Mouse (Mus musculus): ENCODE data around the gene Klk6.

The Klk6 gene

GRCm38 (mm10) chr7:43826056-43826455, 1.8 kb downstream of the Klk6 start:
- DNase-seq: no peak

DNA sequence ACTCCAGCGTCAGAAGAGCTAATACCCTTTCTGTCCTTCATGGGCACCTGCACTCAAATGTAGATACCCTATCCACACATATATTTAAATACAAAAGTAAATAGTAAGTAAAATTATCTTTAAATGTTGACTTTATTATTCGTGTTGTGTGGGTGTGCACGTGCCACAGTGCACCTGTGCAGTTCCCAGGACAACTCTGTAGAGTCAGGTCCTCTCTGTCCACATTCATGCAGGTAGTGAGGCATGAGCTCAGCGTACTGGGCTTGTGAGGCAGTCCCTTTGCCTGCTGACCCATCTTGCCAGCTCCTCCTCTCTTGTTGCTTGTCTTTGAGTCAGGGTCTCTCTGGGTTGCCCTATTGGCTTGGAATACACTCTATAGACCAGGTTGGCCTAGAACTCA, 3.4 kb downstream of the Klk6 start:
- DNase-seq: no peak

DNA sequence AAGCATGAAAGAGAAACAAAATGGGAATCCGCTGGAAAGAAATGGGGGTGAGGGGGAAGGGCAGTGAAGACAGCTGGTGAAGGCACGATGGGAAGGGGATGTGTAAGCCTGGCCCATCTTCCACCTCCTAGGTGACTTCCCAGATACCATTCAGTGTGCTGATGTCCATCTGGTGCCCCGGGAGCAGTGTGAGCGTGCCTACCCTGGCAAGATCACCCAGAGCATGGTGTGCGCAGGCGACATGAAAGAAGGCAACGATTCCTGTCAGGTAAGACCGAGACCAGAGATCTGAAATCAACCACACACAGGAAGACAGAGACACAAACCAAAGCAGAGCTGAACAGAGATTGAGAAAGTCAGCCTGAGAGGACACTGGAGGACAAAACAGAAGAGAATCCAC, 4.7 kb downstream of the Klk6 start:
- DNase-seq: no peak

GRCm38 (mm10) chr7:43841701-43842100, 17.4 kb downstream of the Klk6 start, which contains the start of gene Klk5:
TSS of gene Klk5 (plus strand) at chr7:43841971.
- no peak for DNase-seq

DNA sequence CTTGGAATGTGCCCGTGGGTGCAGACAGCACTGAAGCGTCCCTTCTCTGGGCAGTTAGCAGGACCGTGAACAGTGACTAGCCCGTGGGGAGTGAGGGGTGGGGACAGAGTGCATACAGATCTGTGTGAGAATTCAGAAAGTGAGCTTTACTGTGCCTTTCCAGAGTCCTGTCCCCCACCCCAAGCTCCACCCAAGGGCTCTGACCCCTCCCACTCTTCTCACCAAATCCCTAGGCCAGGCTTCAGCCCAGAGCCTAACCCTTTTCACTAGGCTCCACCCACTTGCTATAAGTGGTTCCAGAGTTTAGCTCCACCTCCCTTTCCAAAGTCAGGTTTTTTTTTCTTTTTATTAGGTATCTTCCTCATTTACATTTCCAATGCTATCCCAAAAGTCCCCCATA, 19.5 kb downstream of the Klk6 start:
- no peak for DNase-seq

DNA sequence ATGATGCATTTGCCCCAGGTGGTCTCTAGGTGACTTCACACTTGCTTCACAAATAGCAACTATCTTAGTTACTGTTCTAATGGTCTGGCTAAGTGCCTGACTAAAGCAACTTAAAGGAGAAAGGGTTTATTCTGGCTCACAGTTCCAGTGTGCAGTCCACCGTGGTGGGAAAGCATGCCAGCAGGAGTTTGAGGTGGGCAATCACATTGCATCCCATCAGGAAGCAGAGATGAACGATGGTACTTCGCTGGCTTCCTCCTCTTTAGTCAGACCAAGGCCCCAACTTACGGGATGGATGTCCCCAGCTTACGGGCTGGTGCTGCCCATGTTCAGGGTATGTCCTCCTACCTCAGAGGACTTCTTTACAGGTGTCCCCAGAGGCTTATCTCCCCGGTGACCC, 27.3 kb downstream of the Klk6 start:
- DNase-seq: no peak

DNA sequence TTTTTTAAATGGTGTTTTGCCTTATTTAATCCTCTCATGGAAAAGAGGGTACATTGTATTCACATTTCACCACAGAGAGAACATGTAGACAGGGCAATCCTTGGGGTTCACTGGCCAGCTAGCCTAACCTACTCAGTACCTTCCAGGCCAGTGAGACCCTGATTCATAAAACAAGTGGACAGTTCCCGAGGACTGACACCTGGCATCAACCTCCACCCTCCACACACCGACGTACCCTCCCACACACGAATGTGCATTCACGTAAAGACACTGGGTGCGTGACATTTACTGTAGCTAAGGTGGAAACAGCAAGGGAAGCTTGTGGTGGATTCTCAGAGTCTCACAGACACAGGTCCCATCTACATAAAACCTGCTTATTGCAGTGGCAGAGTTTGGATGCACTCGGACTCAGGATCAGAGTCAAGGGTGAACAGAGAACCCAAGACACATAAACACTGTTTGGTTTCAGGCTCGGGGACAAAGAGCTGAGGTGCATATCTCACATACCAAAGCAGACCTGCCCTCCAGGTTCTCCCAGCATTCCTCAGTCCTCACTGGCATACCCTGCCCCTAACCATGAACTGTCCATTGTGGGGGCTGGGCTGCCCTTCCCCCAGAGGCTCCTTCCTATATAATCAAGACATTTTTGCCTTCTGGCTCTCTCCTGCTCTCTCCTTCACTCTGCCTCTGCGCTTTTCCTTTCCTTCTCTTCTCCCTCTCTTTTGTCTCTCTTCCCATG, 30.5 kb downstream of the Klk6 start:
- no peak for DNase-seq

- no peak for DNase-seq
These were observed 31.4 kb downstream of the Klk6 start for GRCm38 (mm10) chr7:43855709-43856108.

DNA sequence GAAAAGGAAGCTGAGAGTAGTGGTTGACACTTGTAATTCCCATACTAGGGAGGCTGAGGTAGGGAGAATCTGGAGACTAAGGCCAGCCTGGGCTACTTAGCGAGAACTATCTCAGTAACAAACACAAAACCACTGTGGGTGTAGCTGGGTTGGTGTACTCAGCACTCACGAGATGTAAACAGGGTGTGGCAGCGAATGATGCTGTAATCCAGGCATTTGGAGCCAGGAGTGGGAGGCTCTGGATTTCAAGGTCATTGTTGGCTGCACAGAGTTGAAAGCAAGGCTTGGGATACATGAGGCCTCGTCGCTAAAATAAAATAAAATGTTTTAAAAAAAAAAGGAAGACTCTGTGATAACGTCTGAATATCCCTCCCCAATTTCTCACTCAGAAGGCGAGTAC, 32.0 kb downstream of the Klk6 start:
- no peak for DNase-seq

- no peak for DNase-seq
These were observed 33.2 kb downstream of the Klk6 start for GRCm38 (mm10) chr7:43857501-43857900.

DNA sequence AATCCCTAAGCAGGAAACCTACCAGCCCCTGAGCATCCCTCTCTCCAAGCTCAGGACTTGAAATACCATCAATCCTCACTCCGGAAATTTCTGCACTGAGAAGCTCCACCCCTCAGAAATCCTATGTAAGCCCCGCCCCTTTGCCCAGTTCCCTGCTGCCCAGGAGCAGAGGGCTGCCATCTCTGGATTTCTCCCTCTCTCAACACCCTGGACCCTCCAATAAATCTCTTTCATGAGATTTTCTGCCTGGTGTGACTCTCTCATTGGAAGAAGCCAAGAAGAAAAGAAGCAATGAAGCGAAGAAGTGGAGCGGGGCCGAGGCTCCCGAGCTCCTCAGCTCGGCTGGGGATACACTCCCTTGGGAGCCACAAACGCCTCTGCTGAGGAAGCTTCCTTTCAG, 36.1 kb downstream of the Klk6 start:
- no peak for DNase-seq

- peak; percentile 85 for DNase-seq
These were observed 48.9 kb downstream of the Klk6 start for GRCm38 (mm10) chr7:43873237-43873636.

- no peak for DNase-seq
These were observed 49.4 kb downstream of the Klk6 start for GRCm38 (mm10) chr7:43873674-43874073.

GRCm38 (mm10) chr7:43874868-43875375, 50.6 kb downstream of the Klk6 start:
- DNase-seq: no peak

DNA sequence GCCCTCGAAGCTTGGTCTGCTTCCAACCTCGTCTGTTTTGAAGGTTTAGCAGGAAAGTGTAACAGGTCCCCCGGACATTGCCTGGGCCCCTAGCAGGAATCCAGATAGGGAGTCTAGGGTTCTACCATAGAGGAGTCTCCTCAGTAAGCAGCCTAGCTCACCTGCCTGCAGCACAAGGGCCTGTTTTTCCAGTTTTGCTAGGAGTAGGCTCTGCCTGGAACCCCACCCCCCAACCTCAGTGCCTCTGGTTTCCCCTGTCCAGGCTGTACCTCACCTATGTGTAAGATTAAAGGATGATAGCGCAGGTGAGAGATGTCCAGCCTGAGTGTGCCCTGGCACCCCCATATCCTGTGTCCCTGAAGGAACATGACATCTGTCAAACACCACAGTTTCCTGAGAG, 52.1 kb downstream of the Klk6 start:
- DNase-seq: no peak

GRCm38 (mm10) chr7:43878281-43878680, 54.0 kb downstream of the Klk6 start:
- DNase-seq: no peak

GRCm38 (mm10) chr7:43880912-43881311, 56.6 kb downstream of the Klk6 start, which contains the start of gene Klk4:
TSS of gene Klk4 (plus strand) at chr7:43881160.
- DNase-seq: no peak

Measured in right cerebral cortex, postnatal 4 days (tissue).